ENCODE assay signal across 12 mouse cellular contexts in genomic region chr10:96294666-96295065, GRCm38 (mm10).
A peak's percentile ranks its signal among the peaks of the same experiment; 100 is the strongest.
DNase-seq lines count a peak whose midpoint lies in the region; ATAC-seq and TF ChIP-seq lines count a peak whose summit lies in the region.
"Had no signal": no experiment of that assay in that cellular context is flagged by ENCODE, and none has a peak within 500 bp of the region (broad histone marks: within the 10 kb centered on the region; RNA-seq: fewer than 3 reads in every experiment).

No protein-coding gene starts in this region.

- TF ChIP-seq CTCF in gastrocnemius, adult 2 months (IDR thresholded peaks at IDR 0.05), result no peak

- no peaks in the 10 kb centered on the region for H3K36me3 ChIP-seq in neural tube, embryonic 15.5 days
- H3K36me3 ChIP-seq: hindbrain, embryonic 15.5 days had no signal

- ATAC-seq in neural tube, embryonic 15.5 days (ENCODE audit: low FRiP score), result no peak
- ATAC-seq: forebrain, embryonic 14.5 days had no signal

- DNase-seq in gastrocnemius, adult 2 months, result peak; percentile 46
- DNase-seq in gastrocnemius, postnatal 4 days (ENCODE audit: low spot score in 2 of 2), result no peak
- peak; percentile 70 for DNase-seq in NIH3T3 (ENCODE audit: low read depth)
- DNase-seq in heart, adult 8-10 months (ENCODE audit: low spot score), result peak; percentile 75
- peak; percentile 53 for DNase-seq in lung, postnatal 25 days (ENCODE audit: low spot score)
- DNase-seq in left cerebral cortex, adult 11 months (ENCODE audit: low spot score), result no peak
- DNase-seq in spleen, postnatal 14 days (ENCODE audit: low spot score in 2 of 2), result no peak
- DNase-seq: cerebellum, postnatal 36 days had no signal

- no peak overlapping the region for H3K4me3 ChIP-seq in gastrocnemius, adult 2 months
- no peak overlapping the region for H3K4me3 ChIP-seq in neural tube, embryonic 15.5 days (replicated peaks)
- H3K4me3 ChIP-seq: hindbrain, embryonic 15.5 days; megakaryocyte, embryonic 14.5 days had no signal

- no peak overlapping the region for H3K9ac ChIP-seq in neural tube, embryonic 15.5 days (replicated peaks)
- H3K9ac ChIP-seq: hindbrain, embryonic 15.5 days had no signal

- H3K4me2 ChIP-seq in neural tube, embryonic 15.5 days, result no peak overlapping the region
- H3K4me2 ChIP-seq: hindbrain, embryonic 15.5 days had no signal

- H3K27ac ChIP-seq in gastrocnemius, adult 2 months, result no peak overlapping the region
- H3K27ac ChIP-seq in neural tube, embryonic 15.5 days (replicated peaks), result no peak overlapping the region
- H3K27ac ChIP-seq: hindbrain, embryonic 15.5 days had no signal

- WGBS in neural tube, embryonic 15.5 days, result 85% methylated on average over 2 of the region's 2 CpGs

- H3K9me3 ChIP-seq in neural tube, embryonic 15.5 days (replicated peaks), result no peaks in the 10 kb centered on the region
- H3K9me3 ChIP-seq: hindbrain, embryonic 15.5 days; megakaryocyte, embryonic 14.5 days had no signal

- no peaks in the 10 kb centered on the region for H3K27me3 ChIP-seq in neural tube, embryonic 15.5 days (replicated peaks)
- H3K27me3 ChIP-seq: hindbrain, embryonic 15.5 days; megakaryocyte, embryonic 14.5 days had no signal

- intact Hi-C loops in gastrocnemius, adult 2 months (cut with DNase I), result no loop called here

- no peaks in the 10 kb centered on the region for H3K4me1 ChIP-seq in neural tube, embryonic 15.5 days
- H3K4me1 ChIP-seq: hindbrain, embryonic 15.5 days; megakaryocyte, embryonic 14.5 days had no signal

Comparison
In these comparisons a context has a peak if more than half of its experiments do, and no peak if none do; other contexts are left out.
1. DNase-seq: peak in gastrocnemius, adult 2 months (single experiment), NIH3T3 (single experiment), heart, adult 8-10 months (single experiment) and lung, postnatal 25 days (single experiment); none in gastrocnemius, postnatal 4 days (0 of 2), left cerebral cortex, adult 11 months (single experiment) and spleen, postnatal 14 days (0 of 2).